Mouse (Mus musculus): ENCODE measurements around the gene Spag7. TPM values are rescaled to one million over a fixed set of nuclear protein-coding genes. Genes with fewer than 3 reads are reported as not detected.

The Spag7 gene
- polyA plus RNA-seq, 1 experiment from 2014 or later = 182 TPM

DNA sequence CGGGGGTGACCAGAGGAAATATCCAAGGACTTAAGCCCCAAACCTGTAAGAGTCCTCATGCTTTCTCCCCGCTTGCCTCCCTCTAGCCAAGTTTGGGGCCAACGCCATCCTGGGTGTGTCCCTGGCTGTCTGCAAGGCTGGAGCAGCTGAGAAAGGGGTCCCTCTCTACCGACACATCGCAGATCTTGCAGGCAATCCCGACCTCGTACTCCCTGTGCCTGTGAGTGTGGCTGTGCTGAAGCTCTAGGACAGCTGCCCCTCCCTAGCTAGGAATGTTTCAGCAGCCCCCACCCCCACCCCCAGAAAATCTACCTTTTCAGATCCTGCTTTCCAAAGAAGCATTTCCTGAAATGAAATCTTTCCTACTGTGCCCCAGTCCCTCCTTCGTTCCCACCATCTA lies 10.3 kb downstream of the Spag7 start:
- no peaks in the 10 kb centered on the region for H3K9me3 ChIP-seq (replicated peaks)
- 75% methylated on average over 8 of the region's 8 CpGs for WGBS
- DNase-seq (ENCODE audit: low spot score) = no peak
- H3K36me3 ChIP-seq = peaks cover 52% of the 10 kb centered on the region
- peak overlapping the region; percentile 97 for H3K27ac ChIP-seq
- no peaks in the 10 kb centered on the region for H3K27me3 ChIP-seq (ENCODE audit: low read depth, poor library complexity, severe bottlenecking)
- no peak overlapping the region for H3K4me3 ChIP-seq
- peaks cover 42% of the 10 kb centered on the region for H3K4me1 ChIP-seq

DNA sequence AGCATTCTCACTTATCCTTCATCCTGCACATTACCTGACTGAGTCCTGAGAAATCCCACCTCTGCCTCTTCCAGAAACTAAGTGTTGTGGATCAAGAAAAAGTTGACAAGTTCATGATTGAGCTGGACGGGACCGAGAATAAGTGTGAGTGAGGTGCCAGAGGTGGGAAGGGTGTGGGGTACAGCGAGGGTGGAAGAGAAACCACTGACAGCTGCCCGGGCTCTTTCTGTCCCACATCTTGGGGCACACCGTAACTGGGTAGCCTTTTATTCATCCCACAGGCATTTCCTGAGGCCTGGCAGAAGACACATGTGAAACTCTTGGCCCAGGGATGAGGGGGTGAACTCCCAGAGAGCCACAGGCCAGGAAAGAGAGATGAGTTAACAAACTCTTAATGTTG lies 10.7 kb downstream of the Spag7 start:
- no peak for DNase-seq (ENCODE audit: low spot score)
- peak overlapping the region; percentile 97 for H3K27ac ChIP-seq
- H3K4me1 ChIP-seq = peaks cover 42% of the 10 kb centered on the region
- no peaks in the 10 kb centered on the region for H3K27me3 ChIP-seq (ENCODE audit: low read depth, poor library complexity, severe bottlenecking)
- 0 out of 2 replicates have a peak overlapping the region, but pooled peaks have one; percentile 99 for H3K4me3 ChIP-seq
- WGBS = 85% methylated on average over 5 of the region's 5 CpGs
- no peaks in the 10 kb centered on the region for H3K9me3 ChIP-seq (replicated peaks)
- peaks cover 50% of the 10 kb centered on the region for H3K36me3 ChIP-seq

DNA sequence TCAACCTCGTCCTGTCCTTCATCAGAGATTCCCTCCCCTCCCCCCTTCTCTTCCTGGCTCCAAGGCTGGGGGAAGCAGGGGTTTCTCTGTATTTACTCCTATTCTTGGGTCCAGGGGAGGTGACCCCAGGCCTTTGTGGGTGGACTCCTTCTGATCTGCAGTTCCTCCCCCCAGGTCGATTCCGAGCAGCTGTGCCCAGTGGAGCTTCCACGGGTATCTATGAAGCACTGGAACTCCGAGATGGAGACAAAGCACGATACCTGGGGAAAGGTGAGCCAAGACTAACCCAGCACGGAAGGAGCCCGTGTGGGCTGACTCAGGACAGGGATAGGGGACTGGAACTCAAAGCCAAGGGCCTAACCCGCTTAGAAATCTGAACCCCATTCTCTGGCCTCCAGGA lies 11.2 kb downstream of the Spag7 start:
- 59% methylated on average over 9 of the region's 9 CpGs for WGBS
- DNase-seq (ENCODE audit: low spot score) = no peak
- peaks cover 42% of the 10 kb centered on the region for H3K4me1 ChIP-seq

DNA sequence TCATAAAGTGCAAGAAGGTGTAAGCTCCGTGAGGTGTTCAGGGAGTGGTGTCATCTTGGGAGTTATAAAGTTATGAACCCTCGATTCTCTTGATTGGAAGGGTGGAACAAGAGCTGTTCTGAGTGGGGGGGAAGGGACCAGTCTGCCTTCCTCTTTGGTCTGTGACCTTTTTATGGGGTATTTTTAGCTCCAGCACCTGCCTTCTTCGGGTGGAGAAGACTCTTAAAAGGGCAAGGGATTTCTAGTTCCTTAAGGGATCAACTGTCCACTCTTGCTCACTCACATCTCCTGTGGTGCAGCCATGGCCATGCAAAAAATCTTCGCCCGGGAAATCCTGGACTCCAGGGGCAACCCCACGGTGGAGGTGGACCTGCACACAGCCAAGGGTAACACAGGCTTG lies 11.6 kb downstream of the Spag7 start:
- H3K27ac ChIP-seq = peak overlapping the region; percentile 97
- H3K27me3 ChIP-seq (ENCODE audit: low read depth, poor library complexity, severe bottlenecking) = no peaks in the 10 kb centered on the region
- DNase-seq (ENCODE audit: low spot score) = no peak
- WGBS = 51% methylated on average over 6 of the region's 6 CpGs
- H3K4me3 ChIP-seq = peak overlapping the region; percentile 99
- peaks cover 47% of the 10 kb centered on the region for H3K4me1 ChIP-seq
- no peaks in the 10 kb centered on the region for H3K9me3 ChIP-seq (replicated peaks)
- peaks cover 49% of the 10 kb centered on the region for H3K36me3 ChIP-seq

More for the DNA sequence above, 11.2 kb downstream of the Spag7 start:
- peak overlapping the region; percentile 99 for H3K4me3 ChIP-seq
- peak overlapping the region; percentile 97 for H3K27ac ChIP-seq
- H3K9me3 ChIP-seq (replicated peaks) = no peaks in the 10 kb centered on the region
- H3K27me3 ChIP-seq (ENCODE audit: low read depth, poor library complexity, severe bottlenecking) = no peaks in the 10 kb centered on the region
- H3K36me3 ChIP-seq = peaks cover 49% of the 10 kb centered on the region

DNA sequence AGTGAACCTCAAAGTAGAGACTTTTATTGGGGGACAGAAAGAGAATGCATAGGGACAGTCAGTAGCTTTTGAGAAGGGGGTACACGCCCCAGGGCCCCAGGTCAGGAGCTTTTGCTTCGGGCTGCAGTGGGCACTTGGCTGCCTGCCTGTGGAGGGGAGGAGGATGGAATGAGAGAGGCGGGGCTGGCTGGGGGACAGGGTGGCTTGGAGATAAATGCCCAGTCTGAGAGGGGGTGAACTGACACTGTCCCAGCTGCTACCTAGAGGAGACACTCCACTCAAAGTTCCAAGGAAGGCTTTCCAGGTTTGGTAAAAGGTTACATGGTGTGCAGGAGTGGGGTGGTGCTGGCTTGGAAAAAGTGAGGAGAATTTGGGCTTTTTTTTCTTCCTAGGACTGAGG lies 12.3 kb downstream of the Spag7 start, which contains the start of gene Eno3:
Gene Eno3 (plus strand): TSS at position 239 of the 400 bp plus-strand sequence.
- peak within 1 kb of the TSS; percentile 99 for H3K4me3 ChIP-seq
- 3% methylated on average over 3 of the region's 3 CpGs for WGBS
- no peaks in the 10 kb centered on the region for H3K9me3 ChIP-seq (replicated peaks)
- H3K27ac ChIP-seq = peak within 1 kb of the TSS; percentile 97
- peak; percentile 65 for DNase-seq (ENCODE audit: low spot score)
- H3K36me3 ChIP-seq = peaks cover 49% of the 10 kb centered on the region
- peaks cover 53% of the 10 kb centered on the region for H3K4me1 ChIP-seq
- H3K27me3 ChIP-seq (ENCODE audit: low read depth, poor library complexity, severe bottlenecking) = no peaks in the 10 kb centered on the region

DNA sequence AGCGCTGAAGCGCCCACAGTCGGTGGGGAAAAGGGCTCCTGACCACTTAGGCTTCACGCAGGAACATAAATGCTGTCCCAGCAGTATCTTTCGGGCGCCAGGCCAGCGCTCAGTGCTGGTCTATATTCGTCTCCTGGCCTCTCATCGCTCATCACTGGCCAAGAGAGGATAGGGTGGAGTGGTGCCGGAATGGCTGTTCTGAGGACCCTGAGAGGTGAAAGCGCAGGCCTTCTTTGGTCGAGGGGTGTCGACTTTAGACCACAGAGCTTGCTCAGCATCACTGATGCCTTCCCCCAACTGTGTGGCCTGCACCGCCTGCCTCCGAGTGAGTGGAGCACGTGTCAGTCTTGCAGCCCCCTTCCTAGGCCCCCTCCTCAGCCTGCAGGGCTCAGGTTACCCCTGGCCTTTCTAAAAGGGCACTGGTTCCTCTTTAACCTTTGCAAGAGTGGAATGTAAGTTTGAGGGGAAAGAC lies 12.7 kb downstream of the Spag7 start:
- Histone ChIP-seq H3K4me3 (peak overlapping the region; percentile 99), H3K36me3 (peaks cover 49% of the 10 kb centered on the region), H3K27me3 (ENCODE audit: low read depth, poor library complexity, severe bottlenecking) (no peaks in the 10 kb centered on the region), H3K27ac (peak overlapping the region; percentile 97), H3K4me1 (peaks cover 57% of the 10 kb centered on the region), H3K9me3 (replicated peaks) (no peaks in the 10 kb centered on the region)
- peak; percentile 84 for DNase-seq (ENCODE audit: low spot score)
- whole genome bisulfite sequencing = 2% methylated on average over 16 of the region's 16 CpGs

DNA sequence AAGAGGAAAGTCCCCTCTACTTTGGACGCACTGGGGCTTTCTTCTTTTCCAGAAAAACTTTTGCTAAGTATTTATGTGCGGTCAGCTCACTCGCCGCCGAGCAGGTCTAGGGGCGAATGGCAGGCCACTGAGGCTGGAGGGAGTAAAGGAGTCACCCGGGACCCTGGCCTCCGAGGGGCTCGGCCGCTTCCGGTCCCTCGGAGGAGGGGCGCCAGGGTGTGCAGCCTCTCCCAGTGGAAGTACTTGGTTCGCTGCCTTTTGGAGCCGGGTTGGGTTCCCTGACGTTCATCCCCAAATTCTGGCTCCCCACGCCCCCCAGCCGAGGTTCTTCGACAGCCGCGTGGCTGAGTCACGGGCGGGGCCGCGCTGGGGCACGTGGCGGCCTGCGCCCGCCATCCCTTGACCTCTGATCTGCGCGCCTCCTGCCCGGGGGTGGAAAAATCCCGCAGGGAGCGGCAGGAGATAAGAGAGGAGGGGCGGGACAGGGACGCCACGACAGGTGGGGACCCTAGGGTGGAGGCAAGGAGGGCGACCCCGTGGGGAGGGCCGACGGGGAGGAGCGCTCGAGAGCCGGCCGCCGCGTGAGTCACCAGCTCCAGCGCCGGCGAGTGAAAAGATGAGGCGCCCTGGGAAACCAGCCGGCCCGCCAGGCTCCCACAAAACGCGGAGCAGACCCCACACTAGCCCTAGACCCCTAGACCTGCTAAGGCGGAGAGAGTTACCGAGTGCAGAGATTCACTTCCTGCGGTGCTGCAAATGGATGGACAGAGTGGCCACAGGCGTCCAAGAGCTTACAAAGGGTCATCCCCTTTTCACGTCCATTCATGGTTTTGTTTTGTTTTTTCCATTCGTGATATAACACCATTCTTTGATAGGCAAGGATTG lies 13.4 kb downstream of the Spag7 start:
- H3K27ac ChIP-seq = peak overlapping the region; percentile 97
- H3K36me3 ChIP-seq = peaks cover 49% of the 10 kb centered on the region
- no peaks in the 10 kb centered on the region for H3K9me3 ChIP-seq (replicated peaks)
- DNase-seq (ENCODE audit: low spot score) = peak; percentile 82
- peaks cover 64% of the 10 kb centered on the region for H3K4me1 ChIP-seq
- peak overlapping the region; percentile 99 for H3K4me3 ChIP-seq
- H3K27me3 ChIP-seq (ENCODE audit: low read depth, poor library complexity, severe bottlenecking) = no peaks in the 10 kb centered on the region
- WGBS = under 1% methylated on average over 61 of the region's 61 CpGs

DNA sequence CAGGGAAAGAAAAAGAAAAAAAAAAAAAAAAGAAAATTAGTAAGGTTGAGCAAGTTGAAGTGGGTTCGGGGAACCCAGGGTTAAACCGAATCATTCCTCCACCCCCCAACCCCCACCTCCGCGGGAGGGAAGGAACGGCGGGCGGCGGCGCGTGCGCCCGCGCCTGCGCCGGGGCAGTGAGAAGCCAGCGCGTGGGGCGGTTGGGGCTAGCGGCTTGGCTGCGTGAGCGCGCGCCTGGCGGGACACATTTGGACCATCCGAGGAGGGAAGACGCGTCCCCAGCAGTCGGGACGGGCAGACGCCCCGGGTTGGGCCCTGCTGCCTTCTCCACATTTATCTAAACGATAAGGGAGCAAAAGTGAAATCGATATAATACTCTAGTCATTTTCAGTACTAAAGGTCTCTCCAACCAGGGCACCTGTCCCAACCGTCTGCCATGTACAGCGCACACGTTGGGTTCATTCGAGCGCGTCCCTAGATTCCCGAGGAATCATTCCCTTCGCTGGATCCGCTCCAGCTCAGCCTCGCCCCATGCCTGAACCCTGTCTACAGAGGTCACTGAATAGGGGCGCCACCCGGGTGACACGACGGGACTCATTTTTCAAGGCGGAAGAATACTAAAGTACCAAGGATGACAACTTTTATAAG lies 14.2 kb downstream of the Spag7 start:
- Histone ChIP-seq H3K4me1 (peaks cover 69% of the 10 kb centered on the region), H3K9me3 (replicated peaks) (no peaks in the 10 kb centered on the region), H3K4me3 (peak overlapping the region; percentile 99), H3K36me3 (peaks cover 49% of the 10 kb centered on the region), H3K27ac (peak overlapping the region; percentile 97), H3K27me3 (ENCODE audit: low read depth, poor library complexity, severe bottlenecking) (no peaks in the 10 kb centered on the region)
- under 1% methylated on average over 48 of the region's 48 CpGs for WGBS
- peak; percentile 86 for DNase-seq (ENCODE audit: low spot score)

DNA sequence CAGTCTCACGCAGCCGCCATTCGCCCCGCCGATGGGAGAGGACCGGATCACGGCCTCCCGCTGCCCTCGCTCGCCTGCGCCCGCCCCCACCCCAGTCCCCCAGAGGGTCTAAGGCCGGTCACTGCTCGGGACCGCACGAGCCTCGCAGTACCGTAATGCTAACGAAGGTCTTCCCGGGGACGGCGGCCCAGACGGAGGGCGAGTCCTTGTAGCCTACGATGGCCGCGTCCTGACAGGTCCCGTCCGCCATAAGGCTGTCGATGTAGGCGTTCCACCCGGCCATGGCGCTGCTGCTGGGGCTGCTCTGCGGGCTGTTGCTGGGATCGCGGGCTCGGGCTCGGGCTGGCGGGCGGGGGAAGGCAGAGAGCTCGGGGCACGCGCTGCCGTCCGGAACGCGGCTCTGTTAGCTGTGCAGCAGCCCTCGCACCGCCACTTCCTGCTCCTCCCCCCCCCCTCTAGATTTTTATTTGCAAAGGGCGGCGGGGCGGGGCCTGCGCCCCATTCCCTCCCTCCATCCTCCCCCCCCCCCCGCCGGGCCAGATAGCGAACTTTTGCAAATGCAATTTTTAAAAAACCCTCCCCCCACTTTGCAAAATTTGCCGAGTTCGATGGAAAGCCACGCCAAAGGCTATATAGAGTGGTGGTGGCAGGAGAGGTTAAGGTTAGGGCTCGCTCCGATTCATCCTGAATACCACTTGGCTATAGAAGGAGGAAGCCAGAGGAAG lies 14.9 kb downstream of the Spag7 start, which contains the start of gene Pfn1:
Gene Pfn1 (minus strand): TSS at position 447 of the 725 bp plus-strand sequence.
- Histone ChIP-seq H3K4me1 (peaks cover 70% of the 10 kb centered on the region), H3K27me3 (ENCODE audit: low read depth, poor library complexity, severe bottlenecking) (no peaks in the 10 kb centered on the region), H3K4me3 (peak within 1 kb of the TSS; percentile 99), H3K9me3 (replicated peaks) (no peaks in the 10 kb centered on the region), H3K27ac (peak within 1 kb of the TSS; percentile 97), H3K36me3 (peaks cover 49% of the 10 kb centered on the region)
- peak; percentile 89 for DNase-seq (ENCODE audit: low spot score)
- under 1% methylated on average over 61 of the region's 61 CpGs for WGBS

DNA sequence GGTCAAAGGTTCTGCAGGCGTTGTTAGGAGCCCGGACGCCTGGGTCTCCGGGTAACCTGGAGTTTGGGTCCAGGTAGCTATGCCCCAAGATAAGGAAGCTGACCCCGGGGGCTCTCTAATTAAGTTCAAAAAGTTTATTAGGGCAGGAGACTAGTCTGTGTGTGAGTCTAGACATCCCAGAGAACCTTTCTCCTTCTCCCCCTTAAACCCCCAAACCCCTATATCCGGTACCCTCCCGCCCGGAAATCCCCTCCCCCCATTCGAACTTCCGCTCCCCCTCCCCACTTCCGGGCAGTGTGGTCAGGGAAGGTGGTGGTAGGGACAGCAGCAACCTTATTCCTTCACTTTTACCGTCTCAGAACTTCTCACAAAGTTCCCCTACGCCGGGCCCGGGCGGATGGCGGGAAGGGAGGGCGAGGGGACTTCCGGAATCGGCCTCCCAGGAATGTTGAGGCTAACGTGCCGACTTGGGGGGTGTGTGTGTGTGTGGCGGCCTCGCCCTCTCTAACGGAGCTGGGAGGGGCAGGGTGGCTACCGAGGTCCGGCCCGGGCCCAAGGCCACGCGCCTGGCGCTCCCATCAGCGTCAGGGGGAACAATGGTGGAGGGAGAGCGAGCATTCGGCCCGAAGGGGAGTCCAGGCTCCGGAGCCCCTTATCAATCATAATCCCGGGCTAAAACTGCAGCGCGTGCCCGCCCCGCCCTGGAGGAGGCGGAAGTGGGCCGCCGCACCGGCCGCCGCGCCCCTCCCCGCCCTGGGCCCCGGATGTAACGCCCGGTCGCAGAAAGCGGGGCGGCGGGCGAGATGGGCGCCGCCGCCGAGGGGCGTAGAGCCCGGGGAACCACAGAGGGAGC lies 15.6 kb downstream of the Spag7 start:
- Histone ChIP-seq H3K9me3 (replicated peaks) (no peaks in the 10 kb centered on the region), H3K4me3 (peak overlapping the region; percentile 99), H3K4me1 (peaks cover 73% of the 10 kb centered on the region), H3K36me3 (peaks cover 51% of the 10 kb centered on the region), H3K27ac (peak overlapping the region; percentile 97), H3K27me3 (ENCODE audit: low read depth, poor library complexity, severe bottlenecking) (no peaks in the 10 kb centered on the region)
- WGBS = under 1% methylated on average over 63 of the region's 63 CpGs
- peak; percentile 91 for DNase-seq (ENCODE audit: low spot score)

DNA sequence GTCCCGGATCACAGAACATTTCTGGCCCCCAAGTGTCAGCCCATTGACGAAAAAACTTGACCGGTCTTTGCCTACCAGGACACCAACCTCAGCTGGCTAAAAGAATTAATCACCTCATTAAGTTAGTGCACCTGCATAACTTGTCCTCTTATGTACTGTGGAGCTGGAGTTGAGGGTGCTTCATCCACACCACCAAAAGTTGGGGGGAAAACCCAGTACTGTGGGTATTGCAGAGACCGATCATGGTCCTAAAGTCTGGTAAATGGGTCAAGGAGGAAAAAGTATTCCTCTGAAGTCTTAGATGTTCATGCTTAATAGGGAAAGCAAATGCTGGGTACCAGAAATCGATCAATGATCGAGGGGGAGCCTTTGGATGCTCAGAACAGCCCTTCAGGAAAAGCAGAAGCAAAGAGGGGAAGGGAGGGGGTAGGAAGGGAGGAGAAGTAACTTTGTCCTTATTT lies 16.3 kb downstream of the Spag7 start:
- Histone ChIP-seq H3K4me3 (peak overlapping the region; percentile 99), H3K9me3 (replicated peaks) (no peaks in the 10 kb centered on the region), H3K27me3 (ENCODE audit: low read depth, poor library complexity, severe bottlenecking) (no peaks in the 10 kb centered on the region), H3K27ac (peak overlapping the region; percentile 97), H3K4me1 (peaks cover 73% of the 10 kb centered on the region), H3K36me3 (peaks cover 54% of the 10 kb centered on the region)
- DNase-seq (ENCODE audit: low spot score) = no peak
- WGBS = 62% methylated on average over 6 of the region's 6 CpGs
